Mouse (Mus musculus) liver, postnatal 0 days (tissue): Measurements from ENCODE around the gene Odf2l. TPM values are rescaled to one million over a fixed set of nuclear protein-coding genes. Genes with fewer than 3 reads are reported as not detected.
A peak's percentile ranks its signal among the peaks of the same experiment; 100 is the strongest.

Experiments used
- ATAC-seq: fragments of 200-750 bp; cut with Nextera tagmentation; 2 replicates; pipeline ENCODE4 v1.8.0; 2017; ENCODE audit warnings: mild to moderate bottlenecking, moderate library complexity
- DNase-seq: peaks from one replicate; pipeline ENCODE4 v3.0.0-alpha.2; 2016
- H3K27ac ChIP-seq: fragments of 300-500 bp; sonication (generic); 2 replicates; pipeline ENCODE4 v1.5.1; 2014; ENCODE audit warnings: antibody characterized with exemption, moderate library complexity, mild to moderate bottlenecking, low read depth
- H3K27me3 ChIP-seq: fragments of 300-500 bp; sonication (generic); 2 replicates; pipeline ENCODE4 v1.6.1; 2014; ENCODE audit warnings: low read length, control low read depth, mixed read lengths; ENCODE audit not compliant: insufficient read depth
- H3K36me3 ChIP-seq: fragments of 300-500 bp; sonication (generic); replicated peaks from 2 replicates; pipeline ENCODE4 v1.6.1; 2014; ENCODE audit warnings: mild to moderate bottlenecking, control low read depth, low read length, moderate library complexity, mixed read lengths; ENCODE audit not compliant: insufficient read depth
- H3K4me1 ChIP-seq: fragments of 300-500 bp; sonication (generic); 2 replicates; pipeline ENCODE4 v1.6.1; 2014; ENCODE audit warnings: antibody characterized with exemption, mild to moderate bottlenecking, control low read depth; ENCODE audit not compliant: insufficient read depth
- H3K4me2 ChIP-seq: fragments of 300-500 bp; sonication (generic); 2 replicates; pipeline ENCODE4 v1.6.1; 2014; ENCODE audit warnings: low read depth, mild to moderate bottlenecking, low read length, moderate library complexity, mixed read lengths
- H3K4me3 ChIP-seq: fragments of 300-500 bp; sonication (generic); 2 replicates; pipeline ENCODE4 v1.5.1; 2014; ENCODE audit warnings: low read depth, low read length
- H3K9ac ChIP-seq: fragments of 300-500 bp; sonication (generic); replicated peaks from 2 replicates; pipeline ENCODE4 v1.6.1; 2014; ENCODE audit warnings: mild to moderate bottlenecking, moderate library complexity
- H3K9me3 ChIP-seq: fragments of 300-500 bp; sonication (generic); 2 replicates; pipeline ENCODE4 v1.6.1; 2016; ENCODE audit warnings: mild to moderate bottlenecking, control low read depth, low read length, mixed read lengths
- CTCF ChIP-seq: sonication (generic); IDR thresholded peaks from 2 replicates; pipeline ENCODE4 v1.5.1; 2016; ENCODE audit warnings: antibody characterized with exemption, low read depth
- EP300 ChIP-seq: IDR thresholded peaks from 2 replicates; pipeline ENCODE4 v1.6.1; 2016; ENCODE audit warnings: antibody characterized with exemption, low read depth, mild to moderate bottlenecking
- WGBS: fragments of 180-500 bp; shearing (Covaris S2); extraction: QIAGEN DNeasy Blood & Tissue Kit; methylation state at CpG from one replicate; pipeline ENCODE4 v1.1.7; 2014; ENCODE audit not compliant: insufficient replicate concordance; 5-methylcytosine and 5-hydroxymethylcytosine counted together
- polyA plus RNA-seq: library from polyadenylated mRNA; unstranded; fragments of >200 nt; fragmentation: Nextera tagmentation; extraction: Ambion mirVana; gene quantifications from 2 replicates; pipeline ENCODE4 v1.2.1, GENCODE M21; 2015

Odf2l gene
- polyA plus RNA-seq, 1 experiment from 2014 or later: 5.6 TPM

GRCm38 (mm10) chr3:145147483-145147882 is 29.1 kb downstream of the Odf2l start:
- WGBS: 82% methylated on average over 2 of the region's 2 CpGs

GRCm38 (mm10) chr3:145147952-145148351 is 29.6 kb downstream of the Odf2l start:
- no peaks in the 10 kb centered on the region for H3K9me3 ChIP-seq
- TF ChIP-seq CTCF: no peak
- TF ChIP-seq EP300: no peak
- ATAC-seq: no peak

More at GRCm38 (mm10) chr3:145147483-145147882, 29.1 kb downstream of the Odf2l start:
- no peak overlapping the region for H3K27ac ChIP-seq
- no peak overlapping the region for H3K4me2 ChIP-seq
- H3K9ac ChIP-seq: no peak overlapping the region
- no peaks in the 10 kb centered on the region for H3K9me3 ChIP-seq
- peaks cover 4% of the 10 kb centered on the region for H3K36me3 ChIP-seq
- DNase-seq: no peak
- ATAC-seq: no peak
- H3K4me1 ChIP-seq: no peaks in the 10 kb centered on the region
- TF ChIP-seq EP300 (no peak), CTCF (peak; percentile 40)
- H3K27me3 ChIP-seq: no peaks in the 10 kb centered on the region
- H3K4me3 ChIP-seq: no peak overlapping the region

GRCm38 (mm10) chr3:145151092-145151491 is 32.7 kb downstream of the Odf2l start:
- peaks cover 7% of the 10 kb centered on the region; the same call in 1 of the 2 replicates for H3K36me3 ChIP-seq
- no peak for TF ChIP-seq EP300
- no peak for TF ChIP-seq CTCF
- no peak overlapping the region for H3K27ac ChIP-seq
- no peaks in the 10 kb centered on the region for H3K9me3 ChIP-seq
- no peak for ATAC-seq
- DNase-seq: no peak
- 85% methylated on average over 7 of the region's 7 CpGs for WGBS
- H3K27me3 ChIP-seq: no peaks in the 10 kb centered on the region
- H3K9ac ChIP-seq: no peak overlapping the region
- no peaks in the 10 kb centered on the region for H3K4me1 ChIP-seq
- H3K4me3 ChIP-seq: no peak overlapping the region
- H3K4me2 ChIP-seq: no peak overlapping the region

More at GRCm38 (mm10) chr3:145147952-145148351, 29.6 kb downstream of the Odf2l start:
- DNase-seq: no peak
- Histone ChIP-seq H3K9ac (no peak overlapping the region), H3K4me3 (no peak overlapping the region), H3K4me1 (no peaks in the 10 kb centered on the region), H3K4me2 (no peak overlapping the region), H3K27ac (no peak overlapping the region), H3K27me3 (no peaks in the 10 kb centered on the region), H3K36me3 (peaks cover 4% of the 10 kb centered on the region)

GRCm38 (mm10) chr3:145151933-145152332 is 33.5 kb downstream of the Odf2l start:
- Histone ChIP-seq H3K4me2 (no peak overlapping the region), H3K27me3 (no peaks in the 10 kb centered on the region), H3K4me1 (no peaks in the 10 kb centered on the region), H3K4me3 (no peak overlapping the region), H3K9ac (no peak overlapping the region), H3K9me3 (no peaks in the 10 kb centered on the region), H3K36me3 (peaks cover 7% of the 10 kb centered on the region; the same call in 1 of the 2 replicates), H3K27ac (no peak overlapping the region)
- no peak for TF ChIP-seq CTCF
- 0 out of 2 replicates have a peak, but pooled peaks have one; percentile 24 for TF ChIP-seq EP300
- DNase-seq (peak; percentile 17), ATAC-seq (0 out of 2 replicates have a peak, but pooled peaks have one; percentile 17)
- WGBS: 79% methylated on average over 7 of the region's 7 CpGs

GRCm38 (mm10) chr3:145156883-145157282 is 38.5 kb downstream of the Odf2l start:
- 85% methylated on average over 6 of the region's 6 CpGs for WGBS
- H3K9ac ChIP-seq: no peak overlapping the region
- no peak for DNase-seq
- H3K27ac ChIP-seq: no peak overlapping the region
- H3K9me3 ChIP-seq: no peaks in the 10 kb centered on the region
- no peaks in the 10 kb centered on the region for H3K4me1 ChIP-seq
- no peaks in the 10 kb centered on the region for H3K27me3 ChIP-seq
- H3K36me3 ChIP-seq: 0 out of 2 replicates have a peak, but pooled peaks cover 7% of the 10 kb centered on the region
- ATAC-seq: no peak
- TF ChIP-seq EP300 (no peak), CTCF (no peak)
- H3K4me2 ChIP-seq: no peak overlapping the region
- H3K4me3 ChIP-seq: no peak overlapping the region

GRCm38 (mm10) chr3:145158441-145158840 is 40.1 kb downstream of the Odf2l start:
- Histone ChIP-seq H3K27ac (no peak overlapping the region), H3K4me2 (no peak overlapping the region), H3K27me3 (no peaks in the 10 kb centered on the region), H3K4me3 (no peak overlapping the region), H3K36me3 (0 out of 2 replicates have a peak, but pooled peaks cover 7% of the 10 kb centered on the region), H3K9me3 (no peaks in the 10 kb centered on the region), H3K4me1 (no peaks in the 10 kb centered on the region), H3K9ac (no peak overlapping the region)
- ATAC-seq (no peak), DNase-seq (no peak)
- no peak for TF ChIP-seq EP300
- no peak for TF ChIP-seq CTCF
- WGBS: 86% methylated on average over 3 of the region's 3 CpGs
